Mouse (Mus musculus): Measurements from ENCODE around the gene Chst3.

DNA sequence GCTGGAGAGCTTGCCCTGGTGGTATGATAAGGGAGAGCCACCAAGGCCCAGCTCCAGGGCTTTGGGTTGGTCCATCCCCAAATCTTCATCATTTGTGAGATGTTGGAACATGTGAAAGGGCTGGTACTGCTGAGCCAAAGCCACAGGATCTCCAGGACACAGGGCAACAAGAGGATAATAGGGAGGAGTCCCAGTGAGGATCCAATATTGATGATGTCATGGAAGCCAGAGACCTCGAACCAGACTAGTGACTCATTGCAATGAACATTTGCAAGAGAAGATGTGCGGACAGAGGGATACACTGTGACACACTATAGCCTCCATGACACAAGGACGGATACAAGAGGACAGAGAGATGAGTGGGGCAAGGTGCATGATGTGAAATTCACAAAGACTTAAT, 60.9 kb downstream of the Chst3 start:
- TF ChIP-seq CTCF (IDR thresholded peaks at IDR 0.05; ENCODE audit: insufficient read depth, low read length) (no peak), POLR2A (IDR thresholded peaks at IDR 0.05; ENCODE audit: borderline replicate concordance, extremely low read depth, low read depth, low read length) (no peak)
